Mouse (Mus musculus) CD4-positive, CD25-positive, alpha-beta regulatory T cell (primary cell): ENCODE measurements around the gene Cnnm3. TPM values are rescaled to one million over a fixed set of nuclear protein-coding genes. Genes with fewer than 3 reads are reported as not detected.

Source experiments
- polyA plus RNA-seq: library from polyadenylated mRNA; unstranded; fragments of 100-300 nt; shearing (Covaris generic); gene quantifications from one replicate; pipeline ENCODE4 v1.2.1, GENCODE M21; 2017

The Cnnm3 gene
- 39.8 TPM for polyA plus RNA-seq

DNA sequence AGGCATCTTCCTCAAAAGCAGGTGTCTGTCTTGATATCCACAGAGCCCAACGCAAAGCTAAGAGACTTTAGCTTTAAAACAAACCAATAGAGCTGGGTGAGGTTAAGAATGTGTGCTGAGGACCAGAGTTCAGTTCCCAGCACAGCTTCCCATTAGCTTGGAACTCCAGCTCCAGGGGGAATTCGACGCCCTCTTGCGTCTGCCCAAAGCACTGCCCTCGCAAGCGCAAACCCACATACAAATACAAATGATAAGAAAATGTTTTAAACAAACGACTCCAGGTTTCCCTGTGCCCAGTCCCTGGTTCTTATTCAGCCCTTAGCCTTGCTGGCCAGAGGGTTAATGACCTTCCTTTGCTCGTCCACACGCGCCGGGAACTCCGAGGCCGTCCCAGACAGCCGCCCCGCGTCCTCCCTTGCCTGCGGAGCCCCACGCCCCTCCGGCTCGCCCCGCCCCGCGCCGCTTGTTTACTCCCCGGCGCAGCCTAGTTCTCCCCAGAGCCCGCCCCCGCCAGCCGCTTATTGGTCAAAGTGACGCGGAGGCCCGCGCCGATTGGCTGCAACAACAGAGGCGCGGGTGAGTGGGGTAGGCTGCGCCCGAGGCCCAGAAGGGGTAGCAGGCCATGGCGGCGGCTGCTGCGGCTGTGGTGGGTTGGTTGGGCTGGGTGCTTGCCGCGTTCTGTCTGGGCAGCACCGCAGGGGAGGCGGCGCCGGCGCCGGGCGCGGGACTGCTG lies at the start of gene Cnnm3:
Gene Cnnm3, plus strand, starts transcription at position 579 of the 733 bp plus-strand sequence.

DNA sequence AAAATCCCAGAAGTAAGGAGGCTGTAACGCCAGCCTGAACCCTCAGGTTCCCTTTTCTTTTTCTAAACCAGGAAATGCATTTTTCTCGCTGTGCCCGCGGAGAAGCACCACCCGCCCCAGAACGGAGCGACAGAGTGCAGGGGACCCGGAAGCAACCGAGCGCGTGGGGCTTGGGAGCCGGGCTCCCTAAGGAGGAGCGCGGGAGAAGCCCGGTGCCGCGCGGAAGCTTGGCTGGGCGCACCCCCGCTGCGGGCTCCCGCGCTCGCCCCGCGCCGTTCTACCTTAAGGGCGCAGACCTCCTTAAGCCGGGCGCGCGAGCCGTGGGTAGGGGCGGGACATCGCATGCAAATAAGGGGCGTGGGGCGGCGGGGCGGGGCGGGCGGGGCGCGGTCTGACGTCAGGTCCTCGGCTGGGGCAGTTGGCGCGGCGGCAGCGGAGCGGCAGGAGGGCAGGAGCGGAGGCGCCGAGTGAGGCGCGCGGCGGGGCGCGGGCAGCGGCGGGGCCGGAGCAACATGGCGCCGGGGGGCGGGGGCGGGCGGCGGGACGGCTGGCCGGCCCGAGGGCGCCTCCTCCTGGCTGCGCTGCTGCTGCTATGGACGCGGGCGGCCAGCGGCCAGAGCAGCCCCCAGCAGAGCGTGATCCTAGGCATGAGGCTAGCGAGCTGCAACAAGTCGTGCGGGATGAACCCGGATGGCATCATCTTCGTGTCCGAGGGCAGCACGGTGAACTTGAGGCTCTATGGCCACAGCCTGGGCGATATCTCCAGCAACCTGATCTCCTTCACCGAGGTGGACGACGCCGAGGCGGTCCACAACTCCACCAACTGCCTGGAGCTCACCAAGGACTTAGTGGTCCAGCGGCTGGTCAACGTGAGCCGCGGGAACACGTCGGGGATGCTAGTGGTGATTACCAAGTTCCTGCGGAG lies 40.2 kb upstream of the Cnnm3 start, which contains the start of gene Cnnm4:
Gene Cnnm4, plus strand, starts transcription at position 440 of the 925 bp plus-strand sequence.

DNA sequence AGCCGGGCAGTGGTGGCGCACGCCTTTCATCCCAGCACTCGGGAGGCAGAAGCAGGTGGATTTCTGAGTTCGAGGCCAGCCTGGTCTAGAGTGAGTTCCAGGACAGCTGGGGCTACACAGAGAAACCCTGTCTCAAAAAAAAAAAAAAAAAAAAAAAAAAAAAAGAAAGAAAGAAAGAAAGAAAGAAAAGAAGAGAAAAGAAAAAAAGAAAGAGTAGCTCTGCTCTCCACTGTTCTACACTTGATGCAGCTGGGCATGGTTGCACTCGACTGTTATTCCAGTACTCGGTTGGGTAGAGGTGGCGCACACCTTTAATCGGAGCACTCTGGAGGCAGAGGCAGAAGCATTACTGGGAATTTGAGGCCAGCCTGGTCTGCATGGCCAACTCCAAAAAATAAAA lies 25.1 kb downstream of the Cnnm3 start, which contains the start of gene Ankrd23:
Gene Ankrd23, minus strand, starts transcription at position 101 of the 400 bp plus-strand sequence.

DNA sequence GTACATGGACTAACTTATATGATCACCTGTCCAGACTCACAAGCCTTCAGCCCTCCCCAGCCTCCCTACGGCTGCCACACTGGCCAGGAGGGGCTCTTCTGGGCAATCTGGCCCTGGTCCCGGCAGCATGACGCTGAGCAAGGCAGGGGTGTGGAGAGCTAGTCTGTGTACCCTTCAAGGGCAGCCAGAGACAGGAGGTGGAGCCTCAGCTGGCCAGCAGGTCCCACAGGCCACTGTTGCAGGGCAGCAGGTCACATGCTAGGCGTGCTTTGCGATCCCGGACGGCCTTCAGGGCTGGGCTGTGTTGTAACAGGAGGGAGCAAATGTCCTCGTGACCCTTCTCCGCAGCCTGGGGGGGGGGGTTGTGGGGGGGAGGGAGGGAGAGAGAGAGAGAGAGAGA lies 27.5 kb downstream of the Cnnm3 start, which contains the start of gene Gm42417:
Gene Gm42417, minus strand, starts transcription at position 244 of the 400 bp plus-strand sequence.

DNA sequence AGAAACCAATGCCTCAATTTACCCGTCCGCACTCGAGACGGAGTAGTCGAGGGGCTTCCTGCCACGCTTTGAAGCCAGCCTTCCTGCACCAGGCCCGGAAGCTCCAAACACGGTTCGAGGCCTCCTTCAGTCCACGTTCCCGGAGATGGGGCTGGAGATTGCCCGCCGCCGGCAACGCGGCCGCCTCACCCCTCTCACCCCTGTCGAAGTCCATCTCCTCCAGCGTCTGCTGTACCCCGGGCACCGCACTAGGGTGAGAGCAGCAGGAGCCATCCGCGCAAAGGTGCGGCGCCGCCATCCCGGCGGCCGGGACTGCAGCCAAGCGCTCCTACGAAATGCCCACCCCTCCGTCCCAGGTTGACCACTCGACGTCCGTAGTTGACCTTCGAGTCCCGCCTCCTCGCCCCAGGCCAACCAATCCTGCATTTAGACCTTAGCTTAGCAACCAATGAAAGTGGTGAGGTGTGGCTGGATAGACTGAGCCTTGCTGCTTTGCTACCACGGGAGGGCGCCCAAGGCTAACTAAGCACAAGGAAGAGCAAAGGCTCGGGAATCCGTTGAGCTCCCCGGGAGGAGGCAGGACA lies 35.3 kb downstream of the Cnnm3 start, which contains the start of gene Ankrd39:
Gene Ankrd39, minus strand, starts transcription at position 558 of the 584 bp plus-strand sequence.

DNA sequence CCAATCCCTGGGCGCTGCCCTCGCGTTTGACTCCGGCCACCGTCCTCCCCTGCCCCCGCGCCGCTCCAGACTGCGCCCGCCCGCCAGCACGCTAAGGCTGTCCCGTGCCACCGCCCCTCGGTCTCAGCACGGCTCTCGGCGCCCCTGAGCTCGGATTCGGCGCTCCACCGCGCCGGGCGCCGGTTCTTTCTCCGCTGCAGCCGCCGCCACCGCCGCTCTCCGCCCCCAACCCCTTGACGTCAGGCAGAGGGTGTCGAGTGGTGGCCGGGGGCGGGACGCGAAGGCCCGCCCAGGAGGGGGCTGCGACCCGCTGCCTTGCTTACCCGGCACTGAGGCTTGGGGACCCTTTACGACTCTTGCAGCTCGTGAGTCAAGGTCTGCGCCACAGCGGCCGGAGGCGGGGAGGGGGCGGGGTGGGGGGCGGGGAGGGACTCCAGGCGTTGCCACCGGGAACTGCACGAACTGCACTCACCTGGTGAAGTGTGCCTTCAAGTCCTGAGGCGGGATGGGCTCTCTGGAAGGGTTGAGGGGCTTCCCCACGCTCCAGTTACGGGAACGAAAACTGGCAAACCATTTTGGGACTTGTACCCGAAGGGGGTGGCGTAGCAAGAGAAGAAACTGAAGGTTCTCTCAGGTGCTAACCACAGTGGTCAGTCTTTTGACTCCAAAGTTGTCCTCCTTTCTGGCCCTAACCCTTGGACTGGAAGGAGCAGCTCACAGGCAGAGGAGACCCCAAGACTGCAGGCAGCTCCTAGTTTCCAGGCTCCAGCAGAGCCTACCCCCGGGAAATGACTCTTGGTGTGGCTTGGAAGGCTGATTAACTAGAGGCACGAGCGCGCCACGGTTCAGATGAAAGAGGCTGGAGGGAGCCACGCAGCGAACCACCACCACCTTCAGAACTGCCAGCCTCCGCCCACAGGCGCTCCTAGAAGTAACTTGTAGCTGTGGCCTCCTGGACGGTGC lies 46.6 kb downstream of the Cnnm3 start, which contains the start of gene Sema4c:
Gene Sema4c, minus strand, starts transcription at position 319 of the 963 bp plus-strand sequence.

Other genes with a start within 250 kb of the Cnnm3 start
- gene Neurl3, start 237.2 kb upstream of the Cnnm3 start, polyA plus RNA-seq, result 129 TPM
- gene Arid5a, start 204.1 kb upstream of the Cnnm3 start, polyA plus RNA-seq, result 116 TPM
- gene Kansl3, start 142.7 kb upstream of the Cnnm3 start, polyA plus RNA-seq, result 64.5 TPM
- gene Fer1l5, start 139.6 kb upstream of the Cnnm3 start, polyA plus RNA-seq, result 1.3 TPM
- gene Lman2l, start 66.6 kb upstream of the Cnnm3 start, polyA plus RNA-seq, result 24.1 TPM
- gene Cnnm4, start 40.2 kb upstream of the Cnnm3 start, polyA plus RNA-seq, result 2.1 TPM
- gene Ankrd23, start 25.0 kb downstream of the Cnnm3 start, polyA plus RNA-seq, result 35.1 TPM
- 1.2 TPM for gene Gm42417, start 27.6 kb downstream of the Cnnm3 start, polyA plus RNA-seq
- 40.6 TPM for gene Ankrd39, start 35.6 kb downstream of the Cnnm3 start, polyA plus RNA-seq
- 0.39 TPM for gene Sema4c, start 46.5 kb downstream of the Cnnm3 start, polyA plus RNA-seq
- gene Fam178b, start 171.3 kb downstream of the Cnnm3 start, polyA plus RNA-seq, result not detected
- 473 TPM for gene Cox5b, start 179.6 kb downstream of the Cnnm3 start, polyA plus RNA-seq
- not detected for gene 4933424G06Rik, start 198.3 kb downstream of the Cnnm3 start, polyA plus RNA-seq
- 66.2 TPM for gene Actr1b, start 202.6 kb downstream of the Cnnm3 start, polyA plus RNA-seq
- 213 TPM for gene Zap70, start 249.9 kb downstream of the Cnnm3 start, polyA plus RNA-seq